Mouse (Mus musculus): ENCODE results near the gene Enkd1. TPM values are rescaled to one million over a fixed set of nuclear protein-coding genes. Genes with fewer than 3 reads are reported as not detected.

Gene Enkd1
- polyA plus RNA-seq, 1 experiment from 2014 or later, result 42.3 TPM

- no peak overlapping the region for H3K9ac ChIP-seq (ENCODE audit: low read length)
- peaks cover 10% of the 10 kb centered on the region; the same call in 1 of the 2 replicates for H3K4me1 ChIP-seq (ENCODE audit: control insufficient read depth, insufficient read depth, low read length)
- 0 out of 2 replicates have a peak, but pooled peaks cover 3% of the 10 kb centered on the region for H3K27me3 ChIP-seq (ENCODE audit: control insufficient read depth, insufficient read depth, low read length)
- H3K9me3 ChIP-seq (ENCODE audit: control insufficient read depth, low read length), result no peaks in the 10 kb centered on the region
- H3K36me3 ChIP-seq (ENCODE audit: control insufficient read depth, insufficient read depth, low read length), result peaks cover 8% of the 10 kb centered on the region; the same call in 1 of the 2 replicates
- DNase-seq (ENCODE audit: low spot score) (no peak), ATAC-seq (ENCODE audit: insufficient number of reproducible peaks, low FRiP score, low TSS enrichment, low read depth) (no peak)
- peak overlapping the region; percentile 46 for H3K4me3 ChIP-seq (ENCODE audit: low read depth, low read length)
- peak overlapping the region; percentile 74 for H3K4me2 ChIP-seq (ENCODE audit: low read depth, severe bottlenecking)
- WGBS, result 93% methylated on average over 11 of the region's 11 CpGs
- no peak overlapping the region for H3K27ac ChIP-seq (replicated peaks; ENCODE audit: low read depth, low read length)
Measured at GRCm38 (mm10) chr8:105699488-105700215, 8.4 kb downstream of the Enkd1 start.

- H3K4me3 ChIP-seq (ENCODE audit: low read depth, low read length), result no peak overlapping the region
- no peaks in the 10 kb centered on the region for H3K9me3 ChIP-seq (ENCODE audit: control insufficient read depth, low read length)
- H3K9ac ChIP-seq (ENCODE audit: low read length), result no peak overlapping the region
- DNase-seq (ENCODE audit: low spot score) (no peak), ATAC-seq (ENCODE audit: insufficient number of reproducible peaks, low FRiP score, low TSS enrichment, low read depth) (no peak)
- H3K27ac ChIP-seq (replicated peaks; ENCODE audit: low read depth, low read length), result no peak overlapping the region
- H3K4me1 ChIP-seq (ENCODE audit: control insufficient read depth, insufficient read depth, low read length), result peaks cover 10% of the 10 kb centered on the region; the same call in 1 of the 2 replicates
- 0 out of 2 replicates have a peak, but pooled peaks cover 3% of the 10 kb centered on the region for H3K27me3 ChIP-seq (ENCODE audit: control insufficient read depth, insufficient read depth, low read length)
- WGBS, result 87% methylated on average over 5 of the region's 5 CpGs
- peaks cover 8% of the 10 kb centered on the region; the same call in 1 of the 2 replicates for H3K36me3 ChIP-seq (ENCODE audit: control insufficient read depth, insufficient read depth, low read length)
- H3K4me2 ChIP-seq (ENCODE audit: low read depth, severe bottlenecking), result no peak overlapping the region
Measured at GRCm38 (mm10) chr8:105698734-105699133, 9.3 kb downstream of the Enkd1 start.

GRCm38 (mm10) chr8:105697196-105697780 is 10.7 kb downstream of the Enkd1 start:
- Histone ChIP-seq H3K36me3 (ENCODE audit: control insufficient read depth, insufficient read depth, low read length) (peaks cover 8% of the 10 kb centered on the region; the same call in 1 of the 2 replicates), H3K9ac (ENCODE audit: low read length) (no peak overlapping the region), H3K9me3 (ENCODE audit: control insufficient read depth, low read length) (no peaks in the 10 kb centered on the region), H3K27ac (replicated peaks; ENCODE audit: low read depth, low read length) (no peak overlapping the region), H3K4me2 (ENCODE audit: low read depth, severe bottlenecking) (no peak overlapping the region), H3K4me3 (ENCODE audit: low read depth, low read length) (no peak overlapping the region), H3K4me1 (ENCODE audit: control insufficient read depth, insufficient read depth, low read length) (peaks cover 10% of the 10 kb centered on the region; the same call in 1 of the 2 replicates), H3K27me3 (ENCODE audit: control insufficient read depth, insufficient read depth, low read length) (0 out of 2 replicates have a peak, but pooled peaks cover 3% of the 10 kb centered on the region)
- DNase-seq (ENCODE audit: low spot score) (no peak), ATAC-seq (ENCODE audit: insufficient number of reproducible peaks, low FRiP score, low TSS enrichment, low read depth) (no peak)
- WGBS, result 90% methylated on average over 17 of the region's 17 CpGs

GRCm38 (mm10) chr8:105695080-105695780 is 12.8 kb downstream of the Enkd1 start:
- peaks cover 8% of the 10 kb centered on the region; the same call in 1 of the 2 replicates for H3K36me3 ChIP-seq (ENCODE audit: control insufficient read depth, insufficient read depth, low read length)
- H3K4me3 ChIP-seq (ENCODE audit: low read depth, low read length), result no peak overlapping the region
- no peak overlapping the region for H3K4me2 ChIP-seq (ENCODE audit: low read depth, severe bottlenecking)
- 83% methylated on average over 30 of the region's 30 CpGs for WGBS
- no peak overlapping the region for H3K9ac ChIP-seq (ENCODE audit: low read length)
- H3K27ac ChIP-seq (replicated peaks; ENCODE audit: low read depth, low read length), result no peak overlapping the region
- ATAC-seq (ENCODE audit: insufficient number of reproducible peaks, low FRiP score, low TSS enrichment, low read depth), result no peak
- H3K27me3 ChIP-seq (ENCODE audit: control insufficient read depth, insufficient read depth, low read length), result 0 out of 2 replicates have a peak, but pooled peaks cover 3% of the 10 kb centered on the region
- no peak for DNase-seq (ENCODE audit: low spot score)
- peaks cover 6% of the 10 kb centered on the region; the same call in 1 of the 2 replicates for H3K4me1 ChIP-seq (ENCODE audit: control insufficient read depth, insufficient read depth, low read length)
- no peaks in the 10 kb centered on the region for H3K9me3 ChIP-seq (ENCODE audit: control insufficient read depth, low read length)

GRCm38 (mm10) chr8:105694051-105694799 is 13.8 kb downstream of the Enkd1 start:
- DNase-seq (ENCODE audit: low spot score) (no peak), ATAC-seq (ENCODE audit: insufficient number of reproducible peaks, low FRiP score, low TSS enrichment, low read depth) (0 out of 2 replicates have a peak, but pooled peaks have one; percentile 27)
- Histone ChIP-seq H3K4me1 (ENCODE audit: control insufficient read depth, insufficient read depth, low read length) (no peaks in the 10 kb centered on the region), H3K27ac (replicated peaks; ENCODE audit: low read depth, low read length) (no peak overlapping the region), H3K9ac (ENCODE audit: low read length) (no peak overlapping the region), H3K9me3 (ENCODE audit: control insufficient read depth, low read length) (no peaks in the 10 kb centered on the region), H3K27me3 (ENCODE audit: control insufficient read depth, insufficient read depth, low read length) (0 out of 2 replicates have a peak, but pooled peaks cover 3% of the 10 kb centered on the region), H3K36me3 (ENCODE audit: control insufficient read depth, insufficient read depth, low read length) (peaks cover 8% of the 10 kb centered on the region; the same call in 1 of the 2 replicates), H3K4me2 (ENCODE audit: low read depth, severe bottlenecking) (peak overlapping the region; percentile 71), H3K4me3 (ENCODE audit: low read depth, low read length) (peak overlapping the region; percentile 22)
- WGBS, result 9% methylated on average over 40 of the region's 40 CpGs

- no peak overlapping the region for H3K9ac ChIP-seq (ENCODE audit: low read length)
- H3K9me3 ChIP-seq (ENCODE audit: control insufficient read depth, low read length), result no peaks in the 10 kb centered on the region
- H3K4me3 ChIP-seq (ENCODE audit: low read depth, low read length), result peak overlapping the region; percentile 22
- H3K4me2 ChIP-seq (ENCODE audit: low read depth, severe bottlenecking), result peak overlapping the region; percentile 71
- H3K36me3 ChIP-seq (ENCODE audit: control insufficient read depth, insufficient read depth, low read length), result peaks cover 7% of the 10 kb centered on the region; the same call in 1 of the 2 replicates
- H3K27ac ChIP-seq (replicated peaks; ENCODE audit: low read depth, low read length), result no peak overlapping the region
- WGBS, result 5% methylated on average over 28 of the region's 30 CpGs
- no peaks in the 10 kb centered on the region for H3K4me1 ChIP-seq (ENCODE audit: control insufficient read depth, insufficient read depth, low read length)
- DNase-seq (ENCODE audit: low spot score), result peak; percentile 84
- 0 out of 2 replicates have a peak, but pooled peaks cover 3% of the 10 kb centered on the region for H3K27me3 ChIP-seq (ENCODE audit: control insufficient read depth, insufficient read depth, low read length)
- ATAC-seq (ENCODE audit: insufficient number of reproducible peaks, low FRiP score, low TSS enrichment, low read depth), result peak; percentile 44; the same call in 1 of the 2 replicates
Measured at GRCm38 (mm10) chr8:105693648-105694047, 14.4 kb downstream of the Enkd1 start.

- WGBS, result 93% methylated on average over 11 of the region's 11 CpGs
- no peak for DNase-seq (ENCODE audit: low spot score)
- H3K9me3 ChIP-seq (ENCODE audit: control insufficient read depth, low read length), result no peaks in the 10 kb centered on the region
Measured at GRCm38 (mm10) chr8:105692449-105693182, 15.4 kb downstream of the Enkd1 start.

More at GRCm38 (mm10) chr8:105692449-105693182, 15.4 kb downstream of the Enkd1 start:
- Histone ChIP-seq H3K27ac (replicated peaks; ENCODE audit: low read depth, low read length) (no peak overlapping the region), H3K4me3 (ENCODE audit: low read depth, low read length) (no peak overlapping the region), H3K4me2 (ENCODE audit: low read depth, severe bottlenecking) (no peak overlapping the region), H3K9ac (ENCODE audit: low read length) (no peak overlapping the region), H3K4me1 (ENCODE audit: control insufficient read depth, insufficient read depth, low read length) (no peaks in the 10 kb centered on the region), H3K36me3 (ENCODE audit: control insufficient read depth, insufficient read depth, low read length) (no peaks in the 10 kb centered on the region; the same call in 1 of the 2 replicates), H3K27me3 (ENCODE audit: control insufficient read depth, insufficient read depth, low read length) (0 out of 2 replicates have a peak, but pooled peaks cover 3% of the 10 kb centered on the region)
- ATAC-seq (ENCODE audit: insufficient number of reproducible peaks, low FRiP score, low TSS enrichment, low read depth), result no peak

All from limb, embryonic 11.5 days (tissue).